Comparison of ENCODE assay signal across 12 mouse cellular contexts in the genomic region with DNA sequence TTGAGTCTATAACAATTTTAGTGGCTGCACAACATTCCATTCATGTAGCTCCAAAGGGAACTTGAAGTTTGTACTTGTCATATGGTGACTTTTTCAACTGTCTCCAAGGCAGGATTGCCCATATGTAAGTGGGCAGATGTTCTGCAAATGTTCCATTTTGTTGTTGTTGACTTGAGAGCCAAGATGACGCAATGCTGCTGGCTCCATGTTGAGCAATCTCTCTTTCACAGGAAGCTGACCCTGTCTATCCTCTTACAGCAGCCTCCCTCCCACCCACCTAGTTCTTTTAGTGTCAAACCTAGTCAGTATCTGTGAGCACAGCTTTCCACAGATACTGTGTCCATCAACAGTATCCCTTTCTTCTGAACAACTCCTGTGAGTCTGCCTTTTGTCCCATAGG.
DNase-seq lines count a peak whose midpoint lies in the region; ATAC-seq lines count a peak whose summit lies in the region.
"Had no signal": no experiment of that assay in that cellular context is flagged by ENCODE, and none has a peak within 500 bp of the region (broad histone marks: within the 10 kb centered on the region; RNA-seq: fewer than 3 reads in every experiment).

No protein-coding gene starts in this region.

- peak; percentile 54; the same call in 1 of the 2 replicates for ATAC-seq in megakaryocyte progenitor cell, adult 5-6 weeks (replicated peaks; ENCODE audit: poor library complexity)

- peak; percentile 14 to 68 for DNase-seq in layer of hippocampus, adult 18-20 months (ENCODE audit: low spot score in 2 of 2)
- DNase-seq in layer of hippocampus, postnatal 36 days = no peak
- DNase-seq in adipocyte (ENCODE audit: low spot score) = peak; percentile 77
- peak; percentile 42 for DNase-seq in layer of hippocampus, adult 9-11 months
- no peak for DNase-seq in kidney, adult 8-10 months
- no peak for DNase-seq in ovary, postnatal 14 days (ENCODE audit: low spot score)
- DNase-seq: cerebellum, adult 2 months; kidney, adult 9 months; liver, embryonic 13.5 days; midbrain, embryonic 14.5 days; retina, postnatal 1 day had no signal

Comparison
In these comparisons a context has a peak if more than half of its experiments do, and no peak if none do; other contexts are left out.
1. DNase-seq: peak in layer of hippocampus, adult 18-20 months (2 of 2), adipocyte (single experiment) and layer of hippocampus, adult 9-11 months (single experiment); none in layer of hippocampus, postnatal 36 days (0 of 2), kidney, adult 8-10 months (0 of 2) and ovary, postnatal 14 days (single experiment).